Mouse (Mus musculus) MEL (cell line): ENCODE results near the gene Gm10300. TPM values are rescaled to one million over a fixed set of nuclear protein-coding genes. Genes with fewer than 3 reads are reported as not detected.

Source experiments
- DNase-seq: peaks from one replicate; pipeline ENCODE4 v3.0.0; 2011; ENCODE audit warnings: low read depth, low spot score
- H3K27ac ChIP-seq: 2 replicates; pipeline ENCODE4 v1.5.1; 2012; ENCODE audit warnings: low read depth, mild to moderate bottlenecking, control low read depth, low read length, moderate library complexity; ENCODE audit not compliant: control insufficient read depth
- H3K27me3 ChIP-seq, 2 experiments: fragments of 150-350 bp in 1 of 2; sonication (generic) in 1 of 2; 2 replicates each; pipeline ENCODE4 v1.6.1; 2012; ENCODE audit warnings: low read length in 2 of 2, mild to moderate bottlenecking in 2 of 2, improper control_type of control experiment in 1 of 2, moderate library complexity in 1 of 2; ENCODE audit not compliant: insufficient read depth in 2 of 2, control insufficient read depth in 1 of 2
- H3K36me3 ChIP-seq, 2 experiments: 2 replicates each; pipeline ENCODE4 v1.6.1; 2012 to 2014; ENCODE audit warnings: low read length in 2 of 2, improper control_type of control experiment in 1 of 2, inconsistent platforms in 1 of 2, mild to moderate bottlenecking in 1 of 2; ENCODE audit not compliant: insufficient read depth in 2 of 2, control insufficient read depth in 1 of 2
- H3K4me1 ChIP-seq, 2 experiments: fragments of 150-350 bp in 1 of 2; sonication (generic) in 1 of 2; 2 replicates each; pipeline ENCODE4 v1.6.1; 2012; ENCODE audit warnings: low read length in 2 of 2, improper control_type of control experiment in 1 of 2, mild to moderate bottlenecking in 1 of 2; ENCODE audit not compliant: insufficient read depth in 2 of 2, control insufficient read depth in 1 of 2
- H3K4me3 ChIP-seq, 2 experiments: fragments of 150-350 bp in 1 of 2; sonication (generic) in 1 of 2; 2 replicates each; pipeline ENCODE4 v1.5.1; 2012; ENCODE audit warnings: low read depth in 2 of 2, low read length in 2 of 2, mild to moderate bottlenecking in 2 of 2, moderate library complexity in 2 of 2, control low read depth in 1 of 2, improper control_type of control experiment in 1 of 2; ENCODE audit not compliant: control insufficient read depth in 1 of 2, insufficient read depth in 1 of 2
- H3K79me2 ChIP-seq: 2 replicates; pipeline ENCODE4 v1.6.1; 2012; ENCODE audit warnings: mild to moderate bottlenecking, low read length, moderate library complexity; ENCODE audit not compliant: control insufficient read depth, poor library complexity, insufficient read depth
- H3K9ac ChIP-seq: 2 replicates; pipeline ENCODE4 v1.6.1; 2012; ENCODE audit warnings: low read depth, mild to moderate bottlenecking, control low read depth, low read length, moderate library complexity; ENCODE audit not compliant: control insufficient read depth, poor library complexity, severe bottlenecking
- H3K9me3 ChIP-seq: fragments of 150-350 bp; sonication (generic); replicated peaks from 2 replicates; pipeline ENCODE4 v1.6.1; 2012; ENCODE audit warnings: mild to moderate bottlenecking, low read length, improper control_type of control experiment, moderate library complexity; ENCODE audit not compliant: insufficient read depth
- BHLHE40 ChIP-seq: IDR thresholded peaks from 2 replicates; pipeline ENCODE4 v1.6.1; 2012; ENCODE audit warnings: low read depth, mild to moderate bottlenecking, inconsistent platforms, low read length, improper control_type of control experiment, borderline replicate concordance
- CHD1 ChIP-seq: IDR thresholded peaks from 2 replicates; pipeline ENCODE4 v1.6.1; 2012; ENCODE audit warnings: low read depth, mild to moderate bottlenecking, inconsistent platforms, low read length, improper control_type of control experiment
- CHD2 ChIP-seq: IDR thresholded peaks from 2 replicates; pipeline ENCODE4 v1.6.1; 2011; ENCODE audit warnings: low read length, improper control_type of control experiment
- CTCF ChIP-seq, 3 experiments: IDR thresholded peaks in 2 of 3; conservative IDR thresholded peaks in 1 of 3; 2 replicates each; pipeline ENCODE4 v1.5.1; 2011 to 2012; ENCODE audit warnings: low read length in 3 of 3, low read depth in 2 of 3, mild to moderate bottlenecking in 2 of 3, improper control_type of control experiment in 1 of 3, inconsistent platforms in 1 of 3, mixed read lengths in 1 of 3, moderate library complexity in 1 of 3; ENCODE audit not compliant: control insufficient read depth in 1 of 3, insufficient read depth in 1 of 3, poor library complexity in 1 of 3, severe bottlenecking in 1 of 3
- ETS1 ChIP-seq: IDR thresholded peaks from 2 replicates; pipeline ENCODE4 v1.6.1; 2012; ENCODE audit warnings: low read depth, mild to moderate bottlenecking, inconsistent platforms, low read length, improper control_type of control experiment, moderate library complexity
- GATA1 ChIP-seq: IDR thresholded peaks from 2 replicates; pipeline ENCODE4 v1.6.1; 2011; ENCODE audit warnings: low read depth, low read length, improper control_type of control experiment
- HCFC1 ChIP-seq: IDR thresholded peaks from 2 replicates; pipeline ENCODE4 v1.6.1; 2012; ENCODE audit warnings: low read depth, mild to moderate bottlenecking, inconsistent platforms, low read length, improper control_type of control experiment, moderate library complexity
- MAFK ChIP-seq: IDR thresholded peaks from 2 replicates; pipeline ENCODE4 v1.6.1; 2011; ENCODE audit warnings: low read depth, mild to moderate bottlenecking, low read length, improper control_type of control experiment, borderline replicate concordance
- MAZ ChIP-seq: IDR thresholded peaks from 2 replicates; pipeline ENCODE4 v1.6.1; 2012; ENCODE audit warnings: low read depth, mild to moderate bottlenecking, inconsistent platforms, low read length, improper control_type of control experiment
- MEF2A ChIP-seq: IDR thresholded peaks from 2 replicates; pipeline ENCODE4 v1.6.1; 2014; ENCODE audit warnings: low read depth, mild to moderate bottlenecking, inconsistent platforms, low read length, improper control_type of control experiment; ENCODE audit not compliant: poor library complexity, insufficient replicate concordance, severe bottlenecking; ENCODE audit errors: extremely low read depth
- MXI1 ChIP-seq: IDR thresholded peaks from 2 replicates; pipeline ENCODE4 v1.6.1; 2011; ENCODE audit warnings: mild to moderate bottlenecking, low read depth, low read length, improper control_type of control experiment
- MYC ChIP-seq: IDR thresholded peaks from 2 replicates; pipeline ENCODE4 v1.6.1; 2011; ENCODE audit warnings: low read depth, mild to moderate bottlenecking, low read length, improper control_type of control experiment, moderate library complexity
- NRF1 ChIP-seq: IDR thresholded peaks from 2 replicates; pipeline ENCODE4 v1.6.1; 2014; ENCODE audit warnings: low read depth, mild to moderate bottlenecking, inconsistent platforms, low read length, improper control_type of control experiment, moderate library complexity; ENCODE audit not compliant: poor library complexity, insufficient read depth, severe bottlenecking
- POLR2AphosphoS5 ChIP-seq: IDR thresholded peaks from 2 replicates; pipeline ENCODE4 v1.6.1; 2012; ENCODE audit warnings: low read depth, borderline replicate concordance, mild to moderate bottlenecking, inconsistent platforms, low read length, moderate library complexity, mixed read lengths
- RAD21 ChIP-seq: IDR thresholded peaks from 2 replicates; pipeline ENCODE4 v1.6.1; 2011; ENCODE audit warnings: mild to moderate bottlenecking, low read depth, low read length, improper control_type of control experiment
- SIN3A ChIP-seq: IDR thresholded peaks from 2 replicates; pipeline ENCODE4 v1.6.1; 2012; ENCODE audit warnings: low read length, improper control_type of control experiment, inconsistent platforms
- SMC3 ChIP-seq: IDR thresholded peaks from 2 replicates; pipeline ENCODE4 v1.6.1; 2011; ENCODE audit warnings: low read depth, low read length, improper control_type of control experiment
- TAL1 ChIP-seq: IDR thresholded peaks from 2 replicates; pipeline ENCODE4 v1.6.1; 2012; ENCODE audit warnings: mild to moderate bottlenecking, inconsistent platforms, low read length, moderate library complexity, mixed read lengths
- TCF12 ChIP-seq: IDR thresholded peaks from 2 replicates; pipeline ENCODE4 v1.6.1; 2014; ENCODE audit warnings: low read depth, mild to moderate bottlenecking, inconsistent platforms, low read length, improper control_type of control experiment, moderate library complexity
- UBTF ChIP-seq: IDR thresholded peaks from 2 replicates; pipeline ENCODE4 v1.6.1; 2012; ENCODE audit warnings: low read depth, mild to moderate bottlenecking, inconsistent platforms, low read length, improper control_type of control experiment, moderate library complexity, borderline replicate concordance; ENCODE audit not compliant: insufficient read depth
- USF1 ChIP-seq: IDR thresholded peaks from 2 replicates; pipeline ENCODE4 v1.6.1; 2014; ENCODE audit warnings: low read depth, mild to moderate bottlenecking, inconsistent platforms, low read length, improper control_type of control experiment, moderate library complexity
- ZKSCAN1 ChIP-seq: IDR thresholded peaks from 2 replicates; pipeline ENCODE4 v1.6.1; 2012; ENCODE audit warnings: low read depth, mild to moderate bottlenecking, inconsistent platforms, low read length, improper control_type of control experiment, moderate library complexity
- polyA plus RNA-seq, 2 experiments: library from polyadenylated mRNA; stranded (reverse) in 1 of 2; unstranded in 1 of 2; fragments of >175 nt in 1 of 2; fragments of >200 nt in 1 of 2; gene quantifications; 2 replicates each; pipeline versions ENCODE4 v1.2.1 to v1.2.4; 2012; ENCODE audit warnings: low replicate concordance in 2 of 2, low read depth in 1 of 2; ENCODE audit not compliant: insufficient read length in 2 of 2, insufficient read depth in 1 of 2, missing spikeins in 1 of 2
- total RNA-seq: library from RNA; depleted of rRNA; stranded (reverse); fragments of 300-350 nt; gene quantifications from 2 replicates; pipeline ENCODE4 v1.2.3, GENCODE M21; 2012

Gm10300 gene
- total and polyA plus RNA-seq, 3 experiments = 0.18 to 0.46 TPM; not detected in 1

- H3K27ac ChIP-seq = no peak overlapping the region
- H3K4me3 ChIP-seq = no peak overlapping the region
- no peaks in the 10 kb centered on the region for H3K36me3 ChIP-seq
- DNase-seq = no peak
- no peaks in the 10 kb centered on the region for H3K79me2 ChIP-seq
- no peaks in the 10 kb centered on the region for H3K9me3 ChIP-seq
- peaks cover 0 to 4% of the 10 kb centered on the region in 2 experiments; a peak in 1 of 4 replicates for H3K4me1 ChIP-seq
- H3K27me3 ChIP-seq = peaks cover 6 to 15% of the 10 kb centered on the region in 2 experiments
- TF ChIP-seq TCF12 (no peak), CHD2 (no peak), MYC (no peak), MEF2A (no peak), MAFK (no peak), SIN3A (no peak), TAL1 (no peak)
- TF ChIP-seq, all 39 proteins: peak for 0
- no peak overlapping the region for H3K9ac ChIP-seq
Observed at GRCm38 (mm10) chr4:132113411-132114095, 39.1 kb downstream of the Gm10300 start.

GRCm38 (mm10) chr4:132116315-132116714, 41.8 kb downstream of the Gm10300 start:
- TF ChIP-seq BHLHE40 = no peak
- no peak for TF ChIP-seq ZKSCAN1
- no peak for TF ChIP-seq MAZ
- TF ChIP-seq RAD21 = no peak
- TF ChIP-seq POLR2AphosphoS5 = no peak
- TF ChIP-seq UBTF = no peak
- TF ChIP-seq USF1 = no peak
- no peak for TF ChIP-seq CTCF (IDR thresholded peaks at IDR 0.05 in 2 of 3, conservative IDR thresholded peaks at IDR 0.05 in 1 of 3; ENCODE audit: control insufficient read depth in 1 of 3, insufficient read depth in 1 of 3, low read depth in 2 of 3, low read length in 3 of 3, poor library complexity in 1 of 3, severe bottlenecking in 1 of 3)
- TF ChIP-seq MXI1 = no peak
- TF ChIP-seq MEF2A = no peak
- TF ChIP-seq SIN3A = no peak
- TF ChIP-seq CHD2 = no peak
- no peak for TF ChIP-seq SMC3
- no peak for TF ChIP-seq NRF1
- no peak for TF ChIP-seq GATA1
- no peak for TF ChIP-seq ETS1
- TF ChIP-seq CHD1 = no peak
- no peak for TF ChIP-seq HCFC1
- TF ChIP-seq, all 39 proteins: peak for 0
- Histone ChIP-seq H3K4me3 (no peak overlapping the region), H3K9me3 (no peaks in the 10 kb centered on the region), H3K9ac (no peak overlapping the region), H3K4me1 (peaks cover 0 to 4% of the 10 kb centered on the region in 2 experiments; a peak in 1 of 4 replicates), H3K36me3 (no peaks in the 10 kb centered on the region), H3K27me3 (peaks cover 6 to 14% of the 10 kb centered on the region in 2 experiments), H3K27ac (no peak overlapping the region), H3K79me2 (no peaks in the 10 kb centered on the region)
- no peak for DNase-seq
